Mouse (Mus musculus) E14TG2a.4 (cell line): ENCODE results near the gene Rln1.

Experiments
- CTCF ChIP-seq: conservative IDR thresholded peaks from 2 replicates; pipeline ENCODE4 v1.5.1; 2014; ENCODE audit warnings: low read length
- NANOG ChIP-seq: IDR thresholded peaks from 2 replicates; pipeline ENCODE4 v1.6.1; 2014; ENCODE audit warnings: borderline replicate concordance, low read length, mixed read lengths

DNA sequence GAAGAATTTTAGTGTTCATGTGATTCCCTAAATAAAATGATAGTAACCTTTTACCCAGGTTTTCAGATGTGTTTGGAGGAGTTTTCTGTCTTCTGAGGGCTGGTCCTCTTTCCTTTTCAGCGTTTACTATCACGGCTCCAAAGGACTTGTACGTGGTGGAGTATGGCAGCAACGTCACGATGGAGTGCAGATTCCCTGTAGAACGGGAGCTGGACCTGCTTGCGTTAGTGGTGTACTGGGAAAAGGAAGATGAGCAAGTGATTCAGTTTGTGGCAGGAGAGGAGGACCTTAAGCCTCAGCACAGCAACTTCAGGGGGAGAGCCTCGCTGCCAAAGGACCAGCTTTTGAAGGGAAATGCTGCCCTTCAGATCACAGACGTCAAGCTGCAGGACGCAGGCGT lies 39.0 kb upstream of the Rln1 start:
- no peak for TF ChIP-seq NANOG
- TF ChIP-seq CTCF, result no peak
